Mouse (Mus musculus) C2C12 (cell line): ENCODE measurements around the gene Prkcz. TPM values are rescaled to one million over a fixed set of nuclear protein-coding genes. Genes with fewer than 3 reads are reported as not detected.

ENCODE experiments used
- H3K27me3 ChIP-seq: one replicate; pipeline ENCODE4 v1.6.1; 2011; ENCODE audit not compliant: control insufficient read depth, insufficient read depth, insufficient read length
- H3K36me3 ChIP-seq: one replicate; pipeline ENCODE4 v1.6.1; 2011; ENCODE audit not compliant: control insufficient read depth, insufficient read depth
- H3K4me3 ChIP-seq: one replicate; pipeline ENCODE4 v1.5.1; 2011; ENCODE audit warnings: mild to moderate bottlenecking, control low read depth; ENCODE audit not compliant: poor library complexity, insufficient read depth, severe bottlenecking
- H3K79me2 ChIP-seq: one replicate; pipeline ENCODE4 v1.6.1; 2011; ENCODE audit not compliant: control insufficient read depth, insufficient read depth
- H3K79me3 ChIP-seq: one replicate; pipeline ENCODE4 v1.6.1; 2011; ENCODE audit warnings: low read depth, control low read depth
- H3ac ChIP-seq: one replicate; pipeline ENCODE3; 2011; ENCODE audit warnings: low read depth; ENCODE audit not compliant: control insufficient read depth, insufficient read length
- CEBPB ChIP-seq: IDR thresholded peaks from one replicate; pipeline ENCODE4 v1.6.1; 2011; ENCODE audit warnings: low read depth, mild to moderate bottlenecking, control low read depth, moderate library complexity
- CTCF ChIP-seq: IDR thresholded peaks from one replicate; pipeline ENCODE4 v1.5.1; 2011; ENCODE audit not compliant: control insufficient read depth, insufficient read depth, insufficient read length
- FOSL1 ChIP-seq: IDR thresholded peaks from one replicate; pipeline ENCODE4 v1.8.0; 2011; ENCODE audit warnings: mild to moderate bottlenecking, low read length; ENCODE audit not compliant: poor library complexity, insufficient read depth, severe bottlenecking
- MAX ChIP-seq: IDR thresholded peaks from one replicate; pipeline ENCODE4 v1.6.1; 2011; ENCODE audit warnings: mild to moderate bottlenecking, control low read depth
- MYOD1 ChIP-seq: IDR thresholded peaks from one replicate; pipeline ENCODE4 v1.6.1; 2011; ENCODE audit warnings: low read depth; ENCODE audit not compliant: control insufficient read depth, insufficient read length
- MYOG ChIP-seq: IDR thresholded peaks from one replicate; pipeline ENCODE4 v1.6.1; 2011; ENCODE audit not compliant: control insufficient read depth, insufficient read length; ENCODE audit errors: extremely low read depth
- USF1 ChIP-seq: IDR thresholded peaks from one replicate; pipeline ENCODE4 v1.6.1; 2011; ENCODE audit warnings: low read depth, mild to moderate bottlenecking, control low read depth, moderate library complexity
- polyA plus RNA-seq: library from polyadenylated mRNA; unstranded; fragments of >200 nt; fragmentation: generic; extraction: Trizol; gene quantifications from one replicate; pipeline ENCODE4 v1.2.1, GENCODE M21; 2012; ENCODE audit warnings: missing spikeins

Gene Prkcz
- polyA plus RNA-seq, 1 experiment: 0.06 TPM

GRCm38 (mm10) chr4:155281227-155281626 is 79.9 kb downstream of the Prkcz start:
- H3K36me3 ChIP-seq: no peaks in the 10 kb centered on the region
- H3K79me3 ChIP-seq: no peaks in the 10 kb centered on the region
- H3ac ChIP-seq: no peak overlapping the region
- no peak overlapping the region for H3K4me3 ChIP-seq
- no peaks in the 10 kb centered on the region for H3K79me2 ChIP-seq
- no peaks in the 10 kb centered on the region for H3K27me3 ChIP-seq
- no peak for TF ChIP-seq MYOG
- TF ChIP-seq USF1: no peak
- TF ChIP-seq CEBPB: no peak
- peak; percentile 53 for TF ChIP-seq FOSL1
- TF ChIP-seq CTCF: no peak
- peak; percentile 33 for TF ChIP-seq MAX
- peak; percentile 5 for TF ChIP-seq MYOD1

- no peak for TF ChIP-seq MYOG
- TF ChIP-seq USF1: no peak
- TF ChIP-seq CTCF: no peak
- TF ChIP-seq CEBPB: no peak
- no peak for TF ChIP-seq FOSL1
- no peak for TF ChIP-seq MYOD1
- no peak for TF ChIP-seq MAX
These were observed 80.4 kb downstream of the Prkcz start for GRCm38 (mm10) chr4:155280768-155281121.

GRCm38 (mm10) chr4:155279926-155280767 is 81.0 kb downstream of the Prkcz start:
- Histone ChIP-seq H3K36me3 (no peaks in the 10 kb centered on the region), H3K79me3 (no peaks in the 10 kb centered on the region), H3K79me2 (no peaks in the 10 kb centered on the region), H3K4me3 (no peak overlapping the region), H3K27me3 (no peaks in the 10 kb centered on the region), H3ac (no peak overlapping the region)
- TF ChIP-seq USF1 (peak; percentile 65), CTCF (no peak), FOSL1 (no peak), MAX (no peak), MYOG (no peak), MYOD1 (peak; percentile 55), CEBPB (no peak)

More at GRCm38 (mm10) chr4:155280768-155281121, 80.4 kb downstream of the Prkcz start:
- H3K4me3 ChIP-seq: no peak overlapping the region
- H3K27me3 ChIP-seq: no peaks in the 10 kb centered on the region
- no peak overlapping the region for H3ac ChIP-seq
- H3K36me3 ChIP-seq: no peaks in the 10 kb centered on the region
- no peaks in the 10 kb centered on the region for H3K79me2 ChIP-seq
- no peaks in the 10 kb centered on the region for H3K79me3 ChIP-seq

DNA sequence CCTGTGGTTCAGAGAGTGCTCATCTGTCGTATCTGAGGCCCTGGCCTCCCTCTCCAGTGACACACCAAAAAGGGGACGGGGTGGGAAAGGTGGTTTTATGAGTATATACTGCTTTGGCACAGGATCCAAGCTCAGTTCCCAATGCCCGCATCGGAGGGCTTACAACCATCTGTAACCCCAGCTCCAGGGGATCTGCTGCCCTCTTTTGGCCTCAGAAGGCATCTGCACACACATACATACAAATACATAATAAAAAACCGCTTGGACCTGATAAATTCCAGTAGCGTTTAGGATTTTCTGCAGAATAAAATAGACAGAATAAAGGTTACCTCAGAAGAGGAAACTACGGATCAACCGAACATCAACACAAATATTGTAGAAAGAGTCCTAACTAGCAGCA is 82.1 kb downstream of the Prkcz start:
- Histone ChIP-seq H3K4me3 (no peak overlapping the region), H3K36me3 (no peaks in the 10 kb centered on the region), H3K79me3 (no peaks in the 10 kb centered on the region), H3ac (no peak overlapping the region), H3K27me3 (no peaks in the 10 kb centered on the region), H3K79me2 (no peaks in the 10 kb centered on the region)
- TF ChIP-seq FOSL1: no peak
- no peak for TF ChIP-seq MAX
- no peak for TF ChIP-seq MYOG

DNA sequence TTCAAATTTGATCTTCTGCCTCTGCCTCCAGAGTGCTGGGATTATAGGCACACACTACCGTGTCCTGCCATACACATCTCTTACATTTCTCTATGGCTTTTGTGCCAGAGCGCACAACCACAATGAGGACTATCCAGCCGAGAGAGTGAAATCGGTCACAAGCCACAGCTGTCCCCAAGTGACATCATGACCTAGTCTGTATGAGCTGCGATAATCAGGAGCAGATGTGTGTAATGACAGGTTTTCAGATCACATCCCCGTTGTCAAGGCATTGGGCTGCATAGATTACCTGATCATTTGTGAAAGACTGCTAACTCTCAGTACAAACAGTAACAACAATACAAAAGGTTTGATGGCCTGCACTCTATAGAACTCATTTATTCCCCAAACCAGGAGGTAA is 83.2 kb downstream of the Prkcz start:
- Histone ChIP-seq H3K79me3 (no peaks in the 10 kb centered on the region), H3K27me3 (no peaks in the 10 kb centered on the region), H3K4me3 (no peak overlapping the region), H3K36me3 (no peaks in the 10 kb centered on the region), H3ac (no peak overlapping the region), H3K79me2 (no peaks in the 10 kb centered on the region)
- TF ChIP-seq CTCF (no peak), CEBPB (no peak), USF1 (no peak), MAX (no peak), FOSL1 (no peak), MYOD1 (no peak), MYOG (no peak)

DNA sequence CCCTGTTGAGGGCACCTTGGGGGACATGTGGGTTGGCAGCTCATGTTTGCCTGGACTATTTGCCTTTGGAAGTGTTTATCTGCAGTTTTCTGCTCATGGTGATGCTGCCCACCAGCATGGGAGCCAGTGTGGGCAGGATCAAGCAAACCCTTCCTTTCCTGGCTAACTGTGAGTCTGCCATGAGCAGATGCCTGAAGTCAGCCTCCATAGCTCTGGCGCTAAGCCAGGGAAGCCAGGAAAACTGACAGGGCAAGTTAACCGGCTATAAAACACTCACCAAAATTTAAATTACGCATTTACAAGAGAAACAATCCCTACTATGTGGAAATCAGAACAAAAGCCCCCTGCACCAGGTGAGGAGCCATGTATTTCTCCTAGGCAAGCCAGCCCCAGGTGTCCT is 86.3 kb downstream of the Prkcz start:
- H3K36me3 ChIP-seq: no peaks in the 10 kb centered on the region
- H3K79me3 ChIP-seq: no peaks in the 10 kb centered on the region
- no peak for TF ChIP-seq MYOG
- no peak for TF ChIP-seq FOSL1
- TF ChIP-seq USF1: no peak
- no peak for TF ChIP-seq CTCF
- no peak for TF ChIP-seq MYOD1
- TF ChIP-seq CEBPB: no peak
- TF ChIP-seq MAX: no peak
- no peak overlapping the region for H3ac ChIP-seq
- no peak overlapping the region for H3K4me3 ChIP-seq
- no peaks in the 10 kb centered on the region for H3K79me2 ChIP-seq
- no peaks in the 10 kb centered on the region for H3K27me3 ChIP-seq
